Mouse (Mus musculus): ENCODE measurements around the gene Krtap11-1. TPM values are rescaled to one million over a fixed set of nuclear protein-coding genes. Genes with fewer than 3 reads are reported as not detected.

The Krtap11-1 gene
- not detected for polyA plus RNA-seq (2017; shearing (Covaris generic))

DNA sequence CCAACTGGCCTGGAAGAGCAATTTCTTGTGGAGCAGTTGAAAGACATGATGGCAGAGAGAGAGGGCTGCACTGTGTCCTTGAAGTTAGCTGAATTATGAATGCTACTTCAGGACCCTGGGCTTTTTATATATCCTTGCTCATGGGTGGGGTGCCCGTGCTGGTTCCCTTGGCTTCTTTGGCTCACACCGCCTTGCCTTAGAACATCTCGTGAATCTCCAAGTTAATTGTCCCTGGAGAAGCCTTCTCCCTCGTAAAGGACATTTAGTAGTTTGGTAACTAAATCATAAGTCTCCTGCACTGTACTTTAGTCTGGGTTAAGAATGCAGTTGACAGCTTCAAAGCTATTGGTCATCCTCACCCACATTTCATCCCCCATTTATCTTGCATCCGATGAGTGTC lies at the start of gene Krtap11-1:
Gene Krtap11-1 (minus strand): TSS at position 101 of the 400 bp plus-strand sequence.
- ATAC-seq: no peak

DNA sequence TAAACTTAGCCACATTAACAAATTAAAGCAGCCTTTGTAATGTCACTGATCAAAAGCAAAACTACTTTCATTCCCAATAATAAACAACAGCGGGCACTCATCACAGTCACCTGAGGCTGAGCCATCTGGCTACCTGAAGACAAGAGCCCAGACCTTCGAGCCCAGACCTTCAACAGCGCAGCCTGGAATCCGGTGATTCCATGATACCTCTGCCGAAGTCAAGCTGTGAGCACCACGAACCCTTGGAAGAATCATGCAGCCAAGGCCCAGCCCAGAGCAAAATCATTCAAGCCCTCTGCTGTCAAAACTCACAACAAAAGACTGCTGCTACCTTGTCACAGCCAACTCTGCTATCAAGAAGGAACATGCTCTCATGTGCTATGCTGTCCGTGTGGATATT lies 47.2 kb upstream of the Krtap11-1 start:
- no peak for ATAC-seq

DNA sequence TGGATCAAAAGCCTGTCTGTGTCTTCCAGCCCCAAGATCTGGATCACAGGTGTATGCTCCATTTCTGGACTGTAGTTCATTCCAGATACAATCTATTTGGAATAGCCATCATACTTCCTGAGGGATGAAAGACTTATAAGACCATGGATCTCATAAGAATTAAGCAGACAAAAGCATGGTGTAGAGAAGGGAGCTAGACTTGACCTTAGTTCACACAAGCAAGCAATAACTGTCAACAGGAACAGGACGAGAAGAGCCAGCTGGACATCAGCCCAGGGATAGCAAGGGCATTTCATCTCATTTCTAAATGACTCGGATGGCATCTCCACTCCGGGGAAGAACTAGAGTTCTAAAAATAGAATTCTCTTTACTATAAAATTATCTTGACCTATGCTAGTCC lies 46.3 kb upstream of the Krtap11-1 start:
- no peak for ATAC-seq

DNA sequence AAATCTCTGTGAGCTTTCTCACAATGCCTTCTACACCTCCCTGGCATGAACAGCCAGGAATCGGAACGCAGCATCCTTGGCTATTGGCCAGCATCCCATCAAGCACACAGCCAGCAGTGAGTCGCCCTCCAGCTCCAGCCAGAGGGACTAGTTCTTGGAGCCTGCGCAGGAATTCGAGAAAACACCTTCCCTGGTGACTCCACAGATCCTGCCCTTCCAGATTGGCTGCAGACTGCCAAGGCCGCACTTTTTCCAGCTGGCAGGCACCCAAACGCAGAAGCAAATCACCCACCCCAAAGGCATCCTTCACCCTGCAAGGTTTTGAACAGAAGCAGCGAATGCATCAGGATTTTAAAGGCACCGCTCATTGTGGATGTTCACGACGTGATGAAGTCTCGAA lies 42.7 kb upstream of the Krtap11-1 start:
- no peak for ATAC-seq

DNA sequence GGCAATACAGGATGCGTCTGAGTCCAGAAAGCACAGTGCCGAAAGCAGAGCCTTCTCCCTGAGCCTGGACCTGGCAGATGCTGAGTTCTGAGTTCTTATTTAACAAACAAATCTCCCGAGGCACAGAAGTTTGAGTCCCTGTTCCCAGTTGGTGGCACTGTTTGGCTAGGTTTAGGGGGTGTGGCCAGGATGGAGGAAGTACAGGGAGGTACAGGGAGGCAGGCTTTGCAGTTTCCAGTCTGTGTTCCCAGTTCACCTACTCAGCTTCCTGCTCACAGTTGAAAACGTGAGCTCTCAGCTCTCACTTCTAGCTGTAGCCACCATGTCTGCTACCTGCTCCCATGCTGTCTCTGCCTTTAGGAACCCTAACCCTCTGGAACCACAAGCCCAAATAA lies 37.8 kb upstream of the Krtap11-1 start:
- ATAC-seq: no peak

DNA sequence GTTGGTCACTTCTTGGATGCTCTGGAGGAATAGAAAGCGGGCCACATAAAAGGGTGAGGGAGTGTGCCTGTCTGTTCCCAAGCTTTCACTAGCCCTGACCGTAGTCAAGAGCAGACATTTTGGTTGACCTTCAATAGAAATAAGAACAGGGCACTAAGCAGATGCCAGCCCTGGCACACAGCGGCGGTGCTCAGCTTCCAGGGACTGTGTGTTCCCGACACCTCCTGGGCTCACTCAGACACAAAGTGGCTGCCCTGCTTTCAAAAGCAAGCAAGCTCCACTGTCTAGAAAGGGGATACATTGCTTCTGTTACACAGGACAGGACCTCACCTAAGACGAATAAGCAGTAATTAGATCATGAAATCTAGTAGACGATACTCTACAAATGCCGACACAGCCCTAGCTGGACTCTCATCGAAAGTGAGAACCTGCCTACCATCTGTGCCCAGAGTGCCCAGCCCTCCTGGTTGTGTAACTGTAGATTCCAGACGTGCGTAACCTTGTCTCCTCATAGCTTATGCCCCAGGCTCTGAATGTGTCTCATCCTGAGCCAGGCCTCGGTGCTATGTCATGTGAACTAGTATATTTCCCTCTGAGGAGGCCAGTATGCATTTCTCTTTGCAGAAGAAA lies 37.3 kb upstream of the Krtap11-1 start:
- no peak for ATAC-seq

DNA sequence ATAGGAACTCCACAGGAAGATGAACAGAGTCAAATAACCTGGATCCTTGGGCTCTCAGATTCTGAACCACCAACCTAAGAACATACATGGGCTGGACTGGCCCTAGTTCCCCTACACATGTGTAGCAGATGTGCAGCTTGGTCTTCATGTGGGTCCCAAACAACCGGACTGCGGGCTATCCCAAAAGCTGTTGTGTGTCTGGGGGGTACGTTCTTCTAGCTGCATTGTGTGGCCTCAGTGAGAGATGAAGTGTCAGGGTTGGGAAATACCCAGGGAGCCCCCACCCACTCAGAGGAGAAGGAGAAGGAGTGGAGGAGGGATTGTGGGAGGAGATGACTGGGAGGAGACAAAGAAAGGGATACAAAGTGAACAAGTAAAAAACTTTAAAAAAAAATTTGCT lies 36.0 kb upstream of the Krtap11-1 start:
- no peak for ATAC-seq

DNA sequence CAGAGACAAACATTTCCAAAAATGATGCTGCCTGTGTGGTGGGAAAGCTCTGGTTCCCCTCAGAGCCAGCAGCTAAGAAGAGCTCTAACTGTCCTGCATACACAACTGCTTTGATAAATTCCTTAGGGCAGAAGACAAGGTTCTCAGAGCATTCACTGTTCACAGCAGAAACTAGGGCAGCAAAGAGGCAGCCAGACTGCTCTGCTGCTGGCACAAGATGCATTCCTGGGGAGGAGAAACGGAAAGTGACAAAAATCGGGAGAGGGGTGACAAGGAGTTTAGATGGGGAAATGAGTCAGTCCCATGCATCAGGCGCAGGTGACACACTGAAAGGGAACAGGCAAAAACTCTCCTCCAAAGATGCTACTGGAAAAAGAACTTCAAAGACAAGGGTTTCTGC lies 16.2 kb upstream of the Krtap11-1 start:
- no peak for ATAC-seq

DNA sequence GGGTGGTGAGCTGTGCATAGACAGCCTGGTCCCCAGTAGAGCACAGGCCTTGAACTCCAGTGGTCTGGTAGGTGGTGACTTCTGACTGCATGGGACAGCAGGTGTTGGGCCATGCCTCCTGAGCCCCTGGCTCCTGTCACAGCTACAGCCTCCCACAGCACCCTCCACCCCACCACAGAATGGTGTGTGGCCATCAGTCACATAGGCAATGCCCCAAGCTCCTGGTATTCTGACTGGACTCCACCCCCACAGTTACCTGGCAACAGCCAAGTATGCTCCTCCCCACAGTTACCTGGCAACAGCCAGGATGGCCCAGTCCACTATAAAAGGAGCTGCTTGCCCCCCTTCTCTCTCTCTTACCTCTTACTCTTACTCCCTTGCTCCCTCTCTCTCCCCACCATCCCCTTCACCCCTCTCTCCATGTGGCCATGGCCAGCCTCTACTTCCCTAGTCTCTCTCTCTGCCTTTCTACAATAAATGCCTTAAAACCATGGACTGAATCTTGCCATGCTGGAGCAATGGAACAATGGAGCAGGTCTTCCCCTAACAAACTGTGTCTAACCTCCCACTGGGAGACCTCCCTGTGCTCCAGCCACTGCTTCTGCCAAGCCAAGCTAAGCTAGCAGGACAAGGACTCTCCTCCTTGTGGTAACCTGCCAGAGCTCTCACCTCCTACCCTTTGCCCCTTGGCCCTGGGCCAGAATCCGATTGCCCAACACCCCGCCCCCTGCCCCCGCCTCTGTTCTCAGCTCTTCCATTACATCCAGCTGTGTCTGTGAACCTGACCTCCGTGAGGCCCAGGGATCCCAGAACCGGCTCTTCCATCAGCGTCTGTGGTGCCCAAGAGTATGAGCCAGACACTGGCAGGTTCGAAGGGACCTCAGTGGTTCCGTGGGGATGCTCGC lies 14.9 kb upstream of the Krtap11-1 start:
- ATAC-seq: no peak

DNA sequence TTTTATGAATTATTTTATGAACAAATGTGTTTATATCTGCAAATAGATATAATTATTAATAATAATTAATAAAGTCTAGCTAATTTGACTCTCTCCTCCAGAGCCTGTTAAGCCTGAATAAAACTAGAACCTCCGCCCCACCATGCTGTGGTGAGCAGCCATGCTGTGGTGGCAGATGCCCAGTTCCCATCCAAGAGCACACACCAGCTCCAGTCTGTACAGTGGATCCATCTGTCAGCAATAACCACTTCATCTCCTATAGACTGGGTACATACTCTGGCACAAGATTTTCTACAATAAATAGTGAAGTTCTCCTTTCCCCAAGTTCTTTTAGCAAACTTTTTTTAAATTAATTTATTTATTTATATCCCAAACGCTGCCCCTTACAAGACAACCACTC lies 10.7 kb upstream of the Krtap11-1 start:
- ATAC-seq: no peak

DNA sequence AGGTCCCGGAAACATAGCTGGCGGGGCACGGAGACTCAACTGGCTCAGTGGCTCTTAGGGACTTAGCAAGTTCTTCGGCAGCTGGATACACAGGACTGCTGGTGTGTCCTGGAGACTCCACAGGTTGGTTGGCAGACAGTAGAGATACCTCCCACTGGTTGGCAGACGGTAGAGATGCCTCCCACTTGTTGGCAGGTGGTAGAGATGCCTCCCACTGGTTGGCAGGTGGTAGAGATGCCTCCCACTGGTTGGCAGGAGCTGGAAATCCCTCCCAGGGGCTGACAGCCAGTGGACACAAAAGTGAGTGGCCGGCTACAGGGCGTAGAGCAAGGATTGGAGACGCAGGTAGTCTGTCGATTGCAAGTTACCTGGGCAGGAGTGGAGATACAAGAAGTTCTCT lies 467 bp downstream of the Krtap11-1 start:
- ATAC-seq: no peak

DNA sequence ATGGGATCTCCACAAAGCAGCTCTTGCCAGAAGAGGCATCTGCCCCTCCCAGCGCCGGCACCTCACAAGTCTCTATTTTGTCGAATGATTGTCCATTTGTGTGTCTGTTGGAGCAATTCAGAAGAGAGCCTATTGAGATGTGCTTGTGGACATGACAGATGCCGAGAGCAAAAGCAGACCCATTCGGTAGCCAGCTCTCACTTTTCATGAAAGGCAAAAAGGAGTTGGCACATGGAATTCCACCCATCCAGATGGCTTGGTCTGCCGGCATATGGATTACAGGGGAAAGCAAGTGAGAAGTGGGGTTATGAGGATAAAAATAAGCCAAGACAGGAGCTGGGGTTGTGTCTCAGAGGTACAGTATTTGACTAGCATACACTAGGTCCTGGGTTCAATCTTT lies 1.8 kb downstream of the Krtap11-1 start:
- ATAC-seq: no peak

DNA sequence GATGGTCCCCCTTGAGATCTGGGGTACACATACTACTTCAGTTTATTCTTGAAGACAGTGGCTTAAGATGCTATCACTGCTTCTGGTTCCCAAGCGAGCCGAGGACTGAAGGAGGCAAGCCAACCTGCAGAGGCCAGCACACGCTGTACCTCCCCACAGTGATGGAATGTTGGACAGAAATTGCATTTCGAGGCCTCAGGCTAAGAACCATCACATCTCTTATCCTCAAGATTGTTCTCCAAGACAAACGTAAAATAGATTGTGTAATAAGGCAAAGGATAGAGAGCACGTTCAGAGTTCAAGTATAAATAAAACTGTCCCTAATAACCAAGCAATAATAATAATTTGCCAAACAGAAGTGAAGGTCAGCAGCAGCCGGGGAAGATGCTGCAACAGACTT lies 2.8 kb downstream of the Krtap11-1 start:
- no peak for ATAC-seq

DNA sequence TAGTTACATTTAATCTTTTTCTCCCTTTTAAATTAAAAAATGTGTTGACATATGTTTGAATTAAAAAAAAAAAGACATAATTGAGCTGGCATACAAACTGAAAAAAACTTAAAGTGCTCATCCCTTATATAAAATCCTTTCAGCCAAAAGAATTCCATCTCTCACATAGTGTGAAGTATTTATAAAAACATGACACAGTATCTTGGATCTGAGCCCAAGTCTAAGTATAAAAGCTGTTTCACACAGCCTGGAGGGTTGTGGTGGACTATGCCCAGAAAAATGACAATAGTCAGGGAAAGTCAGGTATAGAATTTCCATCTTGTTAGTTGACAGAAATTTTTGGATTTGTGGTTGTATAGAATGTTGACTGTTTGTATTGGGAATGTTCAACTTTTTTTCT lies 20.7 kb downstream of the Krtap11-1 start:
- ATAC-seq: no peak

DNA sequence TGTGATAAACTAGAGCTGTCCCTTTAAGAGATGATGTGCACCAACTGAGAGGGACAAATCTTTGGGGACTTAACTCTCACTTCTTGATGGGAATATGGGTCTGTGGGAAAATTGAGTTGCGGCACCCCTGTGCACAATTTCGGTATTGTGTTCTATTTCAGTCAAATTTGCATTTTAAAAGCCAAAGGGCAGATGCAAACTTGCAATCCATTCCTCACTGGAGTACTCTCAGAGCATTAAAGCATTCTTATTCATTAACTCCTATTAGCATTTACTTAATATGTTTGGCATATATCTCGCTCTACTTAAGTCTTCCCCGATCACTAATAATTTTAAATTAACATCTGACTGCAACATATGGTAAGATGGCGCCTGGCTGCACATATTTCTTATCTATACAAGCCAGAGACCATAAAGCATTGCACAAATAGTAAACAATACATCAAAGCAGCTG lies 32.9 kb downstream of the Krtap11-1 start:
- ATAC-seq: no peak

DNA sequence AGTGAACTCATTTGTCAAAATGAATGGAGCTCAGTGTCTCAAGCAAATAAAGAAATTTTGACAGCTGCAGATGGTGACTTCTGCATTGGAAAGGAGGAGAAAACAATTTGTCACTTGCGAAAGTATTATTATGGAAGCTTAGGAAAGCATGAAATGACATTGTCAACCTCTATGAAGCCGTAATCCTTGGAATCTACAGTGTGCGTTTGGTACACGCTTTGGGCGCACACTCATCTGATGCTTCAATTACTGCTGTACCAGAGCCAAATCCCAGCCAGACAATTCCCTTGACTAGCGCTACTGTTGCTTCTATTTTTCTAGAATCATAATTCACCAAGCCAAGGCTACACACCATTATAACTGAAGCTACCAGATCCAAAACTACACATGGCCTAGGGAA lies 33.6 kb downstream of the Krtap11-1 start:
- no peak for ATAC-seq

DNA sequence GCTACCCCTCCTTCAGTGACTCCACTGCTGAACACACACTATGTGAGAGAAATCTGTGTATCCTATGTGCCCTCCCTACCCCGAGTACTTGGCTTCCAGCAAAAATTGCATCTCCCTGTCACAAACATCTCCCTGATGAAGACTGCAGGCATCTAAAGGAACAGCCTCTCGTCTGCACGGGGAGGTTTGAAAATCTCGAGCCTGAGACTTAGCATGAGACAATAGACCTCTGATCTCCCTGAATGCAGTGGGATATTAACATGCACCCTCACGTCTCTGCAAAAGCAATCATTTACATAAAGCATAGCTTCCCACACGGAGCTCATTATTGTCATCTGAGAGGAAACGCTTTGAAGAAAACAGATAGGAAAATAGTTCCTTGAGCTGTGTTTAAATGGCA lies 40.4 kb downstream of the Krtap11-1 start:
- no peak for ATAC-seq

DNA sequence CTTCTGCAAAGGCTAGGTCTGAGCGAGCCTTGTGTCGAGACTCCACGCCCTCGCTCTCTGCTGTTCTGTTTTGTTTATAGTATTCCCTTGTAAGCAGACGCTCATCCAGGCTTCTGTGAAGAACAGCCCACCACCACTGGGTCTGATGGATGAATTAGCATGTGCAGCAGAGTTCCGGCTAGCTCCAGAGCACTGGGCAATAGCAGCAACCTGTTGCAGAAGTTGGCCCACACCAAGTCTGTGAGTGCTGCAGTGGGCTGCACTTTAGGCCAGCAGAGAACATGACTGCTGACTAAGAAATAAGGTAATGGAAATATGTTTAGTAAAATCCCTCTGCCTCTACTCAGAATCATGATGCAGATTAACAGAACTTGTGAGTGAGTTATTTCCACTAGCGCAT lies 41.1 kb downstream of the Krtap11-1 start:
- no peak for ATAC-seq

DNA sequence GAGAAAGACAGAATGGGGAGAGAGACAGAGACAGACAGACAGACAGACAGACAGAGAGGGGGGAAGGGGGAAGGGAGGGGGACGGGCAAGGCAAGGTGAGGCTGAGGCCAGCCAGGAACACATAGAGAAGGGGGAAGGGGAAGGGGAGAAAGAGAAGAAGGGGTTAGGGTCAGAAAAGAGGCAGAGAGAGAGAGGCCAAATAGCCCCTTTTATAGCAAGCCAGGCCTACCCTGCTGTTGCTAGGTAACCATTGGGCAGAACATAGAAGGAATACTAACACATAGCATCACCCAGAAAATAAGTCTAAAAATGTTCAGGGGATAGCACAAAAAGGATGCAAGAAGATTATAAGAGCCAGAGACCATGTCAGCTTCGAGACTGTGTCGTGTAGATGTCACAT lies 42.6 kb downstream of the Krtap11-1 start:
- no peak for ATAC-seq

DNA sequence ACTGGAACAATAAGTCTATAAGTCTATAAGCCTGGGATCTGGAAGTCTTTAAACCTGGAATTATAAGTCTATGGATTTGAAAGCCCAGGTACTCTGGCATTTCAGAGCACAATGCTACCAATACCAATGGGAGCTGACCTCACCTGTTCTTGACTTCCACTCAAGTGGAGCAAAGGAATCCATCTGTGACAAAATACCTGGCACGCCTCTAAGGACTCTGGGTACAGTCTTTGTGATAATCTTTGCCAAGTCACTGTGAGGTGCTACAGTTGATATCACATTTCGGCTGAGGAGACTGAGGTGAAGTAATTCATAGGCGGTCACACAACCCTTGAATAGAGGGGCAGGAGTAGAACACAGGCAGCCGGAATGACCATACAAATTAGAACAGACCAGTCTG lies 50.0 kb downstream of the Krtap11-1 start:
- no peak for ATAC-seq

DNA sequence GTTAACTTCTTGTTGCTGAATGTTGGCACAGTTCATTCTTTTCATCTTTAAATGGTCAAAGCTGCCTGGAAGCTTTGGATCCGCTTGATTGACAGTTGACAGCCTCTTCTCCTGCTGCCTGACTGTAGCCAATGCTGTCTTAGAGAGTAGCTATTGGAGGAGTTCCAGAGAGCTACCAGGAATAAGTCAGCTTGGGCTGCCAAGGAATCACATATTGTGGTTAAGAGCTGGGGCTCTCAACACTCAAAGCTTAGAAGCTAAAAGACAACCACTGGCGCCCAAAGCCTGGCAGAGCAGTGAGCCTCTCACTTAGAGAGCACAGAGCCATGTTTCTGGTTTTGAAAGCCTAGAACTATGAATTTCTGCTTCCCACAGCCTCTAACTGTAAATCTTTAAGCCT lies 50.4 kb downstream of the Krtap11-1 start:
- no peak for ATAC-seq

Measured in activated CD4-positive, CD25-positive, alpha-beta regulatory T cell, adult 4 months (primary cell).